Mouse (Mus musculus) ES-E14 (cell line): ENCODE data around the gene N4bp2l2. TPM values are rescaled to one million over a fixed set of nuclear protein-coding genes. Genes with fewer than 3 reads are reported as not detected.
A peak's percentile ranks its signal among the peaks of the same experiment; 100 is the strongest.
"Not testable (repeated sequence)": the region's sequence is repeated elsewhere in the genome, so short reads cannot be mapped to it uniquely, and the experiment has no call there.

Experiments
- DNase-seq: peaks from one replicate; pipeline ENCODE4 v3.0.0-alpha.2; 2013; ENCODE audit warnings: low read depth, low spot score
- H3K27ac ChIP-seq: 2 replicates; pipeline ENCODE4 v1.5.1; 2012; ENCODE audit warnings: low read depth, mild to moderate bottlenecking, low read length, moderate library complexity, mixed read lengths; ENCODE audit not compliant: poor library complexity, insufficient read depth, severe bottlenecking
- H3K36me3 ChIP-seq: 2 replicates; pipeline ENCODE4 v1.6.1; 2012; ENCODE audit warnings: mild to moderate bottlenecking, low read length, moderate library complexity, mixed read lengths; ENCODE audit not compliant: control insufficient read depth, poor library complexity, insufficient read depth, severe bottlenecking
- H3K4me1 ChIP-seq, 2 experiments: fragments of 150-350 bp in 1 of 2; sonication (generic) in 1 of 2; 2 replicates each; pipeline ENCODE4 v1.6.1; 2012; ENCODE audit warnings: low read length in 2 of 2, mild to moderate bottlenecking in 1 of 2, mixed read lengths in 1 of 2; ENCODE audit not compliant: control insufficient read depth in 2 of 2, insufficient read depth in 2 of 2, poor library complexity in 1 of 2
- H3K4me3 ChIP-seq, 2 experiments: fragments of 150-350 bp in 1 of 2; sonication (generic) in 1 of 2; 2 replicates each; pipeline ENCODE4 v1.5.1; 2012; ENCODE audit warnings: low read length in 2 of 2, low read depth in 1 of 2, mild to moderate bottlenecking in 1 of 2, mixed read lengths in 1 of 2; ENCODE audit not compliant: insufficient read depth in 1 of 2, poor library complexity in 1 of 2, severe bottlenecking in 1 of 2
- H3K9ac ChIP-seq: 2 replicates; pipeline ENCODE4 v1.6.1; 2012; ENCODE audit warnings: low read depth, mild to moderate bottlenecking, low read length, mixed read lengths; ENCODE audit not compliant: poor library complexity, insufficient read depth, severe bottlenecking
- H3K9me3 ChIP-seq: fragments of 150-350 bp; sonication (generic); 2 replicates; pipeline ENCODE4 v1.6.1; 2012; ENCODE audit warnings: low read depth, mild to moderate bottlenecking, low read length; ENCODE audit not compliant: control insufficient read depth, insufficient read depth
- CHD2 ChIP-seq: IDR thresholded peaks from 2 replicates; pipeline ENCODE4 v1.6.1; 2014; ENCODE audit warnings: mild to moderate bottlenecking, low read depth, low read length, inconsistent platforms
- HCFC1 ChIP-seq: IDR thresholded peaks from 2 replicates; pipeline ENCODE4 v1.6.1; 2012; ENCODE audit warnings: low read length, inconsistent platforms, borderline replicate concordance; ENCODE audit not compliant: insufficient read depth
- MAFK ChIP-seq: IDR thresholded peaks from 2 replicates; pipeline ENCODE4 v1.6.1; 2014; ENCODE audit warnings: mild to moderate bottlenecking, low read depth, low read length, inconsistent platforms; ENCODE audit not compliant: insufficient read depth
- ZC3H11A ChIP-seq: IDR thresholded peaks from 2 replicates; pipeline ENCODE4 v1.6.1; 2012; ENCODE audit warnings: low read depth, mild to moderate bottlenecking, inconsistent platforms, low read length, borderline replicate concordance
- ZNF384 ChIP-seq: IDR thresholded peaks from 2 replicates; pipeline ENCODE4 v1.6.1; 2012; ENCODE audit warnings: low read depth, low read length, inconsistent platforms
- in situ Hi-C, 2 experiments: fragments of 600-800 bp; cut with MboI; formaldehyde crosslinking; loops; one replicate each; pipeline ENCODE4 v1.15.1; 2025; ENCODE audit warnings: low sequenced_read_pairs in 2 of 2, inconsistent platforms in 1 of 2; ENCODE audit not compliant: unreplicated experiment in 2 of 2
- total RNA-seq: library from RNA; depleted of rRNA; stranded (reverse); fragments of 300-350 nt; gene quantifications from 2 replicates; pipeline ENCODE4 v1.2.3, GENCODE M21; 2012

The N4bp2l2 gene
- total RNA-seq, 1 experiment: 58.4 TPM

DNA sequence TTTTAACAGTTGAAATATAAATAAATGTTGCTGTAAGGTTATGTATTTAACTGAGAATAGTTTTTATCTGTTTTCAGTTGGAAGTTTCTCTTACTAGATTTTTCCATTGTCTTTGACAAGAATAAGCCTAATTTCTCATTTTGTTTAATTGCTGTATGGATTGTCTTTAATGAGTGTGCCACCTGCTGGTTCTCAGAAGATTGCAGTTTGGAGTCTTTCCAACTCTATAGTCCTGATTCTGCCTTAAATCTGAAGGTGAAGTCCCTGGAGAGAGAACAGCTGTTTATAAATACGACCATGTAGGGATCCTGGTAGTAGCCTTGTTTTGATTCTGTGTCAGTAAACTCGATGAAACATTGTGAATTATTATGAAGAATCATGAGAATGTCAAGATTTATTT lies 36.7 kb upstream of the N4bp2l2 start:
- Histone ChIP-seq H3K36me3 (no peaks in the 10 kb centered on the region), H3K4me1 (peaks cover 3% of the 10 kb centered on the region in 2 experiments; a peak in 2 of 4 replicates), H3K9me3 (no peaks in the 10 kb centered on the region), H3K4me3 (no peak overlapping the region), H3K27ac (no peak overlapping the region), H3K9ac (no peak overlapping the region)
- no peak for TF ChIP-seq HCFC1
- no peak for TF ChIP-seq ZNF384
- TF ChIP-seq ZC3H11A: no peak
- no peak for TF ChIP-seq CHD2
- TF ChIP-seq MAFK: no peak
- in situ Hi-C loops: no loop called here
- no peak for DNase-seq

DNA sequence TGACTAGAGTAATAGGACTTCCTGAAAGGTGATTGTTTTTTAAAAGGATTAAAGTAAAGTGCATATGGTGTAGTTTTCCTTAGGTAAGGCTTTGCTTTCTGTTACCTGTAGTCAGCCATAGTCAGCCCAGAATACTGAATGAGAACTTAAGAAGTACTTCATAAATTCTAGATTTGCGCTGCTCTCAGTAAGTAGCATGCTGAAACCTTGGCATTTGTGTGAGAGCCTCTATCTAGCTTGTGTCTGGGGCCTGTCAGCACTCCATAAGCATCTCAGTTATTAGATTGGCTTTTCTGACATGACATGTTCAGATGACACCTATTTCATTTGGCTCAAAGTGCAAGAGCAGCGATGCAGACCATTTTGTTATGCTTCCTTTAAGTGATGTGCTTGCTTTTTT lies 27.3 kb upstream of the N4bp2l2 start:
- DNase-seq: no peak
- Histone ChIP-seq H3K9me3 (no peaks in the 10 kb centered on the region), H3K27ac (no peak overlapping the region), H3K36me3 (no peaks in the 10 kb centered on the region), H3K4me3 (no peak overlapping the region), H3K4me1 (no peaks in the 10 kb centered on the region), H3K9ac (no peak overlapping the region)
- no peak for TF ChIP-seq ZNF384
- no peak for TF ChIP-seq HCFC1
- no peak for TF ChIP-seq MAFK
- TF ChIP-seq CHD2: no peak
- in situ Hi-C loops: no loop called here

DNA sequence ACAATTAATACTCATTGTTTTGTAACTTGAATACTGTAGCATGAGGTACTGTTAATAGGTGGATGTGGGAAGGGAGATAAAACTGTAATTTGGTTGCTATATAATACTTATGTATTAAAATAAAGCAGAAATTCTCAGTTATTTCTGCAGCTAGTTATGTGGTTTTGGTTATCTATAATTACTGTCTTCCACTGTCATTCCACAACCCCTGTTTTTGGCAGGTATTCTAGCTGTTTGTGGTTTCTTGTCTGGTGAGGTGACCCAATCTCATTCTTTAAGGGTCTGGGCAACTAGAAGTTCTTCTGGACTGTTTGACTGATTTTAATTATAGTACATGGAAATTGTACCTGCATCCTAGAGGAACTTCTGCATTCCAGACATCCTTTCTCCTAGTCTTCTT lies 24.7 kb upstream of the N4bp2l2 start:
- no peak for DNase-seq
- in situ Hi-C loops: no loop called here

DNA sequence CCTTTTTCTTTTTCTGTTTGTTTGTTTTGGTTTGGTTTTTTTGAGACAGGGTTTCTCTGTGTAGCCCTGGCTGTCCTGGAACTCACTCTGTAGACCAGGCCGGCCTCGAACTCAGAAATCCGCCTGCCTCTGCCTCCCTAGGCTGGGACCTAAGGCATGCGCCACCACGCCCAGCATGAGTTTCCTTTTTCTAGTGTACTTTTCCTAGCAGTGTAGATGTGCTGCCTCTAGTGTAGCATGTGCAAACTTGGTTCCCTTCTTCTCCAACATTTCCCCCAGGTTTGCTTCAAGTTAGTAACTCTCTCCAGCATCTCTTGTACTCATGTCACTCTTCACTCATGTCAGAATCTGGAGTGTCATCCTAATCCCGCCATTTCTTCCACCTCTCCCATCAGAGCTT lies 16.9 kb upstream of the N4bp2l2 start:
- H3K9me3 ChIP-seq, H3K9ac ChIP-seq, H3K27ac ChIP-seq, H3K4me1 ChIP-seq, in situ Hi-C loops, DNase-seq, H3K4me3 ChIP-seq, H3K36me3 ChIP-seq: not testable (repeated sequence)

More for the DNA sequence above, 24.7 kb upstream of the N4bp2l2 start:
- no peak overlapping the region for H3K27ac ChIP-seq
- H3K9ac ChIP-seq: no peak overlapping the region
- no peak overlapping the region for H3K4me3 ChIP-seq
- H3K4me1 ChIP-seq: no peaks in the 10 kb centered on the region
- TF ChIP-seq ZC3H11A (no peak), HCFC1 (no peak), ZNF384 (no peak), MAFK (no peak), CHD2 (no peak)
- no peaks in the 10 kb centered on the region for H3K36me3 ChIP-seq
- no peaks in the 10 kb centered on the region for H3K9me3 ChIP-seq

DNA sequence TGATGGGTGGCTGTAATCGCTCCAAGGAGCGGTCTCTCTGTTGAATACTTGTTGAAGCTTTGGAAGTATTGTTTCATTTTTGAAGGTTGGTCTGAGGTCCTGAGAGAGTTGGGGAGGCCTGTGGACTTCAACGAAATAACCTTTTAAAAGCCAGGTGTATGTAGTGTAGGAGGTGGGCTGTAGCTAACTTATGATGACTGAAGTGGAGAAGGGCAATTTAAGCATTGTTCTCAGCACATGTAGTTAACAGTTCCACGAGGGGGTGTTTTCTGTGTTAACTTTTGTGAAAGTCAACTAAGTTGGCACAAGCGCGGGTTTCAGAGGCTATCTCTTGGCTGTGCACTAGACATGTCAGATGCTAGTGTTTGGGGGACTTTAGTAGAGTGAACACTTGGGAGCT lies 8.9 kb upstream of the N4bp2l2 start:
- peak overlapping the region; percentile 73 to 98 for H3K4me3 ChIP-seq
- H3K36me3 ChIP-seq: no peaks in the 10 kb centered on the region
- in situ Hi-C loops: no loop called here
- peaks cover 3 to 4% of the 10 kb centered on the region in 2 experiments; a peak in 2 of 4 replicates for H3K4me1 ChIP-seq
- TF ChIP-seq MAFK (no peak), ZC3H11A (no peak), ZNF384 (no peak), CHD2 (no peak), HCFC1 (no peak)
- H3K9me3 ChIP-seq: no peaks in the 10 kb centered on the region
- no peak for DNase-seq
- H3K27ac ChIP-seq: no peak overlapping the region
- H3K9ac ChIP-seq: no peak overlapping the region
